Mouse (Mus musculus): Measurements from ENCODE around the gene Cep55. TPM values are rescaled to one million over a fixed set of nuclear protein-coding genes. Genes with fewer than 3 reads are reported as not detected.

Gene Cep55
- polyA plus RNA-seq, 1 experiment from 2014 or later, result 52.9 TPM

- no peak overlapping the region for H3K27ac ChIP-seq
- no peak overlapping the region for H3K4me3 ChIP-seq (replicated peaks)
- H3K9me3 ChIP-seq, result no peaks in the 10 kb centered on the region
- whole genome bisulfite sequencing, result 87% methylated on average over 7 of the region's 7 CpGs
- H3K9ac ChIP-seq, result no peak overlapping the region
- H3K36me3 ChIP-seq (replicated peaks), result no peaks in the 10 kb centered on the region
- H3K4me1 ChIP-seq, result no peaks in the 10 kb centered on the region
- no peak overlapping the region for H3K4me2 ChIP-seq
- ATAC-seq (ENCODE audit: low FRiP score), result no peak
- no peaks in the 10 kb centered on the region for H3K27me3 ChIP-seq
These were observed 60.2 kb downstream of the Cep55 start for GRCm38 (mm10) chr19:38114834-38115491.

GRCm38 (mm10) chr19:38120123-38120760, 65.4 kb downstream of the Cep55 start:
- no peak overlapping the region for H3K4me3 ChIP-seq (replicated peaks)
- no peaks in the 10 kb centered on the region for H3K36me3 ChIP-seq (replicated peaks)
- no peak for ATAC-seq (ENCODE audit: low FRiP score)
- peaks cover 10% of the 10 kb centered on the region for H3K4me1 ChIP-seq
- H3K4me2 ChIP-seq, result no peak overlapping the region
- no peak overlapping the region for H3K9ac ChIP-seq
- H3K27me3 ChIP-seq, result peaks cover 32% of the 10 kb centered on the region
- H3K27ac ChIP-seq, result no peak overlapping the region
- WGBS, result 82% methylated on average over 5 of the region's 5 CpGs
- no peaks in the 10 kb centered on the region for H3K9me3 ChIP-seq

- WGBS, result 28% methylated on average over 9 of the region's 9 CpGs
- no peaks in the 10 kb centered on the region for H3K9me3 ChIP-seq
- peaks cover 10% of the 10 kb centered on the region for H3K4me1 ChIP-seq
- H3K4me2 ChIP-seq, result peak overlapping the region; percentile 86
- H3K27me3 ChIP-seq, result peaks cover 41% of the 10 kb centered on the region
- no peak for ATAC-seq (ENCODE audit: low FRiP score)
- no peak overlapping the region for H3K27ac ChIP-seq
- H3K36me3 ChIP-seq (replicated peaks), result no peaks in the 10 kb centered on the region
- peak overlapping the region; percentile 57 for H3K4me3 ChIP-seq (replicated peaks)
- no peak overlapping the region for H3K9ac ChIP-seq
These were observed 69.1 kb downstream of the Cep55 start for GRCm38 (mm10) chr19:38123921-38124320.

Other genes with a start within 250 kb of the Cep55 start
- 2.1 and 2.9 TPM in 2 replicates for gene Myof, start 11.4 kb upstream of the Cep55 start, polyA plus RNA-seq (2016; fragmentation: Nextera tagmentation; extraction: Ambion mirVana)
- gene Ffar4, start 42.1 kb downstream of the Cep55 start, polyA plus RNA-seq (2016; fragmentation: Nextera tagmentation; extraction: Ambion mirVana), result not detected in 2 replicates
- 0.75 and 0.94 TPM in 2 replicates for gene Rbp4, start 70.3 kb downstream of the Cep55 start, polyA plus RNA-seq (2016; fragmentation: Nextera tagmentation; extraction: Ambion mirVana)
- gene Pde6c, start 77.8 kb downstream of the Cep55 start, polyA plus RNA-seq (2016; fragmentation: Nextera tagmentation; extraction: Ambion mirVana), result not detected in 2 replicates
- gene Fra10ac1, start 169.1 kb downstream of the Cep55 start, polyA plus RNA-seq (2016; fragmentation: Nextera tagmentation; extraction: Ambion mirVana), result 51.8 and 58.4 TPM in 2 replicates
- 2.1 and 2.4 TPM in 2 replicates for gene Lgi1, start 209.5 kb downstream of the Cep55 start, polyA plus RNA-seq (2016; fragmentation: Nextera tagmentation; extraction: Ambion mirVana)

Measured in forebrain, embryonic 12.5 days (tissue).